Mouse (Mus musculus) forebrain, embryonic 13.5 days (tissue): ENCODE measurements around the gene App. TPM values are rescaled to one million over a fixed set of nuclear protein-coding genes. Genes with fewer than 3 reads are reported as not detected.
A peak's percentile ranks its signal among the peaks of the same experiment; 100 is the strongest.

Source experiments
- ATAC-seq: fragments of 200-750 bp; cut with Nextera tagmentation; 2 replicates; pipeline ENCODE4 v1.8.0; 2017
- H3K27ac ChIP-seq: fragments of 300-500 bp; sonication (generic); 2 replicates; pipeline ENCODE4 v1.5.1; 2015; ENCODE audit warnings: inconsistent platforms, mild to moderate bottlenecking, moderate library complexity
- H3K27me3 ChIP-seq: fragments of 300-500 bp; sonication (generic); 2 replicates; pipeline ENCODE4 v1.6.1; 2015; ENCODE audit warnings: mild to moderate bottlenecking, inconsistent platforms
- H3K36me3 ChIP-seq: fragments of 300-500 bp; sonication (generic); 2 replicates; pipeline ENCODE4 v1.6.1; 2015; ENCODE audit warnings: mild to moderate bottlenecking, inconsistent platforms; ENCODE audit not compliant: poor library complexity, severe bottlenecking
- H3K4me1 ChIP-seq: fragments of 300-500 bp; sonication (generic); 2 replicates; pipeline ENCODE4 v1.6.1; 2015; ENCODE audit warnings: inconsistent platforms
- H3K4me2 ChIP-seq: fragments of 300-500 bp; sonication (generic); 2 replicates; pipeline ENCODE4 v1.6.1; 2015; ENCODE audit warnings: inconsistent platforms, mild to moderate bottlenecking, moderate library complexity
- H3K4me3 ChIP-seq: fragments of 300-500 bp; sonication (generic); 2 replicates; pipeline ENCODE4 v1.5.1; 2015; ENCODE audit warnings: mild to moderate bottlenecking, inconsistent platforms
- H3K9ac ChIP-seq: fragments of 300-500 bp; sonication (generic); 2 replicates; pipeline ENCODE4 v1.6.1; 2015; ENCODE audit warnings: mild to moderate bottlenecking, inconsistent platforms
- H3K9me3 ChIP-seq: fragments of 300-500 bp; sonication (generic); replicated peaks from 2 replicates; pipeline ENCODE4 v1.6.1; 2016; ENCODE audit warnings: inconsistent platforms
- WGBS: fragments of 180-500 bp; shearing (Covaris S2); methylation state at CpG from one replicate; pipeline ENCODE4 v1.1.7; 2015; 5-methylcytosine and 5-hydroxymethylcytosine counted together
- polyA plus RNA-seq: library from polyadenylated mRNA; unstranded; fragments of >200 nt; fragmentation: Nextera tagmentation; extraction: Ambion mirVana; gene quantifications from 2 replicates; pipeline ENCODE4 v1.2.1, GENCODE M21; 2015

Gene App
- polyA plus RNA-seq, 1 experiment from 2014 or later, result 168 TPM

GRCm38 (mm10) chr16:85133468-85133881, 40.1 kb downstream of the App start:
- no peak overlapping the region for H3K27ac ChIP-seq
- no peak overlapping the region for H3K4me2 ChIP-seq
- H3K27me3 ChIP-seq, result no peaks in the 10 kb centered on the region
- peaks cover 12% of the 10 kb centered on the region; the same call in 1 of the 2 replicates for H3K36me3 ChIP-seq
- no peak for ATAC-seq
- WGBS, result 66% methylated on average over 5 of the region's 5 CpGs
- H3K9me3 ChIP-seq, result no peaks in the 10 kb centered on the region
- peaks cover 28% of the 10 kb centered on the region for H3K4me1 ChIP-seq
- H3K9ac ChIP-seq, result no peak overlapping the region
- no peak overlapping the region for H3K4me3 ChIP-seq

DNA sequence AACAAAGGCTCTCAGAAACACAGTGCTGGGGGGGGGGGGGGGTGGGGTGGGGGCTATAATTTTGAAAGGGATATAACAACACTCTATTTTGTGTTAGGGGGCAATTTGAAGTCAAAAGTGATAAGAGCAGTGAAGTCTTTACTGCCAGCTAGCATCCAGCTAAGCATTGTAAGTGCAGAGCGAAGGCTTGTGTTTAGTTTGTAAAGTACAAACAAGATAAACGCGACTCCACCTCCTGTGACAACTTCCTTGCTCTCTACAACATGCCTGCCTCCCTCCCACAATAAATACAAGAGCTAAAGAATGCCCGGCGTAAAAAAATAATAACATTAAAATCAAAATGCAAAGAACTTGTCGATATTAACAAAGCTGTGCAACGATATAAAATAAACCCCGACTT, 40.5 kb downstream of the App start:
- H3K27me3 ChIP-seq, result no peaks in the 10 kb centered on the region
- 87% methylated on average over 8 of the region's 8 CpGs for WGBS
- no peaks in the 10 kb centered on the region for H3K9me3 ChIP-seq
- peaks cover 12% of the 10 kb centered on the region; the same call in 1 of the 2 replicates for H3K36me3 ChIP-seq
- ATAC-seq, result no peak
- H3K9ac ChIP-seq, result no peak overlapping the region
- no peak overlapping the region for H3K4me2 ChIP-seq
- no peak overlapping the region for H3K27ac ChIP-seq
- H3K4me1 ChIP-seq, result peaks cover 32% of the 10 kb centered on the region
- no peak overlapping the region for H3K4me3 ChIP-seq

DNA sequence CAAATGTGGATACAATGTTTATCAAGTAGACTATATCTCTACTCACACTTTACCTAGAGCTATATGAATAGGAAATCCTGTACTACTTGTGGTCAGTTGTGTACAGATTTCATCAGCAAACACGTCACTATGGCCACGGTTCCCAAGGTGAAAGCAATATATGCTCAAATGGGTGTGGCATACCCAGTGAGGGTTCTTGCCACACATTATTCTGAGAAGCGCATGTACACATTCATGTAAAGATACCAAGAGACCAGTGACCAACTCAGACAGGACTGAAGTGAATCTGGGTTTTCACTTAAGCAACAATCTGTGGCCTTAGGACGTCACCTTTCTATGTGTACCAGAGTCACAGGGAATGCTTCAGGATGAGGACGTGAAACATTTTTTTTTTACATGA, 41.4 kb downstream of the App start:
- ATAC-seq, result no peak
- Histone ChIP-seq H3K4me2 (no peak overlapping the region), H3K9ac (no peak overlapping the region), H3K27me3 (no peaks in the 10 kb centered on the region), H3K36me3 (peaks cover 12% of the 10 kb centered on the region; the same call in 1 of the 2 replicates), H3K9me3 (no peaks in the 10 kb centered on the region), H3K4me3 (no peak overlapping the region), H3K4me1 (peaks cover 36% of the 10 kb centered on the region), H3K27ac (no peak overlapping the region)
- WGBS, result 92% methylated on average over 5 of the region's 5 CpGs

- Histone ChIP-seq H3K9me3 (no peaks in the 10 kb centered on the region), H3K9ac (no peak overlapping the region), H3K4me1 (peaks cover 41% of the 10 kb centered on the region), H3K4me2 (no peak overlapping the region), H3K36me3 (peaks cover 11% of the 10 kb centered on the region; the same call in 1 of the 2 replicates), H3K4me3 (no peak overlapping the region), H3K27me3 (no peaks in the 10 kb centered on the region), H3K27ac (no peak overlapping the region)
- WGBS, result 92% methylated on average over 7 of the region's 7 CpGs
- no peak for ATAC-seq
These were observed 42.6 kb downstream of the App start for GRCm38 (mm10) chr16:85130861-85131556.

- Histone ChIP-seq H3K9me3 (no peaks in the 10 kb centered on the region), H3K4me2 (no peak overlapping the region), H3K27ac (peak overlapping the region; percentile 69), H3K4me1 (peaks cover 41% of the 10 kb centered on the region), H3K4me3 (no peak overlapping the region), H3K36me3 (0 out of 2 replicates have a peak, but pooled peaks cover 13% of the 10 kb centered on the region), H3K9ac (no peak overlapping the region), H3K27me3 (no peaks in the 10 kb centered on the region)
- no peak; the same call in 1 of the 2 replicates for ATAC-seq
- WGBS, result 64% methylated on average over 13 of the region's 13 CpGs
These were observed 44.6 kb downstream of the App start for GRCm38 (mm10) chr16:85128693-85129657.

- H3K27me3 ChIP-seq, result no peaks in the 10 kb centered on the region
- H3K4me2 ChIP-seq, result no peak overlapping the region
- 0 out of 2 replicates have a peak, but pooled peaks cover 13% of the 10 kb centered on the region for H3K36me3 ChIP-seq
- no peaks in the 10 kb centered on the region for H3K9me3 ChIP-seq
- ATAC-seq, result peak; percentile 80
- H3K27ac ChIP-seq, result peak overlapping the region; percentile 69
- no peak overlapping the region for H3K4me3 ChIP-seq
- 38% methylated on average over 5 of the region's 5 CpGs for WGBS
- H3K9ac ChIP-seq, result no peak overlapping the region
- peaks cover 38% of the 10 kb centered on the region for H3K4me1 ChIP-seq
These were observed 45.3 kb downstream of the App start for GRCm38 (mm10) chr16:85128347-85128664.

DNA sequence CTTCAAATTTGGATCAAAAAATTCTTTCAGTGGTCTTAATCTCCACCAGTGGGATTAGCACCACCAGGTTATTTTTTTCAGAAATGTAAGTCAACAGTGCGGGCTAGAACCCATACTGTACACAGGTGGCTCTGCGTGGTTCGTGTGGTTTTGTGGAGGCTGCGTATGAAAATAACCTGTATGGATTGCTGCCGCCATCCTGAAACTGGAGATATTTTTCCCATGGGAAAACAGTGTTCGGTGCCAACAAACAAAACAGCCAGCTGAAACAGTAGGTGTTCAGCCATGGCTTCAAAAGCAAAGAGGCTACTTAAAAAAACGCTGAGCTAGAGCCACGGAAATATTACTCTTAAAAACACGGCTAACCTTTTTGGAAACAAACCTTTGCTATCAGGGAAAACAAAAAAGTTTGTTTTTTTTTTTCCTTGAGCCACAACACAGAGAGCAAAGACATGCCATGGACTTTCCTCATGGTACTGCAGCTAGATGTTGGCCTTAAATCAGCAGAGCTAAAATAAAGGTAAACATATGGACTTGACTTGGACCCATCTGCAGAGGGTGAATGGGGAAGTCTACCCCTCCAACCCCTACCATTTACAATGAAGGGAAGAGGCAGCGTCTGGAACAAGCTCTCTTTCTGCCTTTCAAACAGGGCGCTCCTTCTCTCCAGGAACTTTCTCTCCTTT, 45.8 kb downstream of the App start:
- Histone ChIP-seq H3K4me2 (no peak overlapping the region), H3K9ac (no peak overlapping the region), H3K4me1 (peaks cover 35% of the 10 kb centered on the region), H3K27me3 (no peaks in the 10 kb centered on the region), H3K4me3 (no peak overlapping the region), H3K27ac (peak overlapping the region; percentile 69), H3K36me3 (0 out of 2 replicates have a peak, but pooled peaks cover 13% of the 10 kb centered on the region), H3K9me3 (no peaks in the 10 kb centered on the region)
- 76% methylated on average over 11 of the region's 11 CpGs for WGBS
- no peak for ATAC-seq

- Histone ChIP-seq H3K9me3 (no peaks in the 10 kb centered on the region), H3K4me1 (peaks cover 35% of the 10 kb centered on the region), H3K36me3 (peaks cover 16% of the 10 kb centered on the region; the same call in 1 of the 2 replicates), H3K9ac (no peak overlapping the region), H3K27me3 (no peaks in the 10 kb centered on the region), H3K4me3 (no peak overlapping the region), H3K4me2 (no peak overlapping the region), H3K27ac (no peak overlapping the region)
- ATAC-seq, result no peak
- WGBS, result 85% methylated on average over 4 of the region's 4 CpGs
These were observed 48.9 kb downstream of the App start for GRCm38 (mm10) chr16:85124649-85125048.

DNA sequence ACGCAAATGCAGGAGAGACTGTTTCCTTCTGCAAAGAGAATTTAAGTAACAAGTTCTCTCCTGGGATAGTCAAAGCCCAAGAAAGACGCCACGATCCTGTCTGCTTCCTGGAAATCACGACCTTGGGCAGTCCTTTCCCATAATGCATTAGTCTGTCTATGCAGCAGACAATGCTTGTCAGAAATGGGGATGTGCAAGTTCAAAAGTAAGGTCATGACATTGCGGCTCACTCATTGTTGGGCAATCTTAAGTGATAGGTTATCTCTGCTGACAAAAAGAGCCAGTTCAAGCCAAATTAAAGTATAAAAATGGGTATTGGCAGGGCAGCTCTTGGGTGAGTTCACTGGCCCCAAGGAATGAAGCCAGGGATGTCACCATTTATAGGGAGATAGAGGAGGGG, 51.6 kb downstream of the App start:
- Histone ChIP-seq H3K27ac (no peak overlapping the region), H3K36me3 (peaks cover 30% of the 10 kb centered on the region; the same call in 1 of the 2 replicates), H3K9me3 (no peaks in the 10 kb centered on the region), H3K4me1 (peaks cover 19% of the 10 kb centered on the region), H3K4me3 (no peak overlapping the region), H3K27me3 (no peaks in the 10 kb centered on the region), H3K9ac (no peak overlapping the region), H3K4me2 (no peak overlapping the region)
- WGBS, result 86% methylated on average over 5 of the region's 5 CpGs
- no peak for ATAC-seq

GRCm38 (mm10) chr16:85118916-85119315, 54.6 kb downstream of the App start:
- WGBS, result 93% methylated on average over 6 of the region's 6 CpGs
- no peak for ATAC-seq
- peaks cover 25% of the 10 kb centered on the region; the same call in 1 of the 2 replicates for H3K36me3 ChIP-seq

GRCm38 (mm10) chr16:85117541-85117940, 56.0 kb downstream of the App start:
- 10% methylated on average over 1 of the region's 1 CpGs for WGBS

More at GRCm38 (mm10) chr16:85118916-85119315, 54.6 kb downstream of the App start:
- Histone ChIP-seq H3K9ac (no peak overlapping the region), H3K27ac (no peak overlapping the region), H3K9me3 (no peaks in the 10 kb centered on the region), H3K27me3 (no peaks in the 10 kb centered on the region), H3K4me1 (peaks cover 15% of the 10 kb centered on the region), H3K4me3 (no peak overlapping the region), H3K4me2 (no peak overlapping the region)

More at GRCm38 (mm10) chr16:85117541-85117940, 56.0 kb downstream of the App start:
- Histone ChIP-seq H3K4me2 (no peak overlapping the region), H3K9me3 (no peaks in the 10 kb centered on the region), H3K27me3 (no peaks in the 10 kb centered on the region), H3K9ac (no peak overlapping the region), H3K4me1 (peaks cover 15% of the 10 kb centered on the region), H3K4me3 (no peak overlapping the region), H3K36me3 (peaks cover 25% of the 10 kb centered on the region; the same call in 1 of the 2 replicates), H3K27ac (no peak overlapping the region)
- peak; percentile 57; the same call in 1 of the 2 replicates for ATAC-seq
